Mouse (Mus musculus) stomach, embryonic 14.5 days (tissue): ENCODE results near the gene Stxbp2. TPM values are rescaled to one million over a fixed set of nuclear protein-coding genes. Genes with fewer than 3 reads are reported as not detected.

Experiments
- ATAC-seq: fragments of 200-750 bp; cut with Nextera tagmentation; 2 replicates; pipeline ENCODE4 v1.8.0; 2017; ENCODE audit warnings: low read depth, moderate TSS enrichment; ENCODE audit not compliant: insufficient number of reproducible peaks, insufficient read depth, low FRiP score
- H3K27ac ChIP-seq: fragments of 300-500 bp; sonication (generic); 2 replicates; pipeline ENCODE4 v1.5.1; 2014; ENCODE audit warnings: mild to moderate bottlenecking, low read length, moderate library complexity, mixed read lengths
- H3K27me3 ChIP-seq: fragments of 300-500 bp; sonication (generic); 2 replicates; pipeline ENCODE4 v1.6.1; 2014; ENCODE audit warnings: low read length, control low read depth, mixed read lengths; ENCODE audit not compliant: control insufficient read depth, insufficient read depth
- H3K36me3 ChIP-seq: fragments of 300-500 bp; sonication (generic); 2 replicates; pipeline ENCODE4 v1.6.1; 2014; ENCODE audit warnings: mild to moderate bottlenecking, control low read depth, low read length, moderate library complexity, mixed read lengths; ENCODE audit not compliant: control insufficient read depth, insufficient read depth
- H3K4me1 ChIP-seq: fragments of 300-500 bp; sonication (generic); 2 replicates; pipeline ENCODE4 v1.6.1; 2014; ENCODE audit warnings: low read length, control low read depth, mixed read lengths; ENCODE audit not compliant: control insufficient read depth, insufficient read depth
- H3K4me2 ChIP-seq: fragments of 300-500 bp; sonication (generic); replicated peaks from 2 replicates; pipeline ENCODE4 v1.6.1; 2014; ENCODE audit warnings: low read depth, low read length, control low read depth
- H3K4me3 ChIP-seq: fragments of 300-500 bp; sonication (generic); 2 replicates; pipeline ENCODE4 v1.5.1; 2014; ENCODE audit warnings: low read depth, low read length, control low read depth
- H3K9ac ChIP-seq: fragments of 300-500 bp; sonication (generic); replicated peaks from 2 replicates; pipeline ENCODE4 v1.6.1; 2014; ENCODE audit warnings: low read depth, mild to moderate bottlenecking, control low read depth, low read length, moderate library complexity, mixed read lengths
- H3K9me3 ChIP-seq: fragments of 300-500 bp; sonication (generic); 2 replicates; pipeline ENCODE4 v1.6.1; 2016; ENCODE audit warnings: low read depth, low read length, control low read depth; ENCODE audit not compliant: control insufficient read depth
- WGBS: fragments of 180-500 bp; shearing (Covaris S2); extraction: QIAGEN DNeasy Blood & Tissue Kit; methylation state at CpG from one replicate; pipeline ENCODE4 v1.1.7; 2014; 5-methylcytosine and 5-hydroxymethylcytosine counted together
- polyA plus RNA-seq: library from polyadenylated mRNA; unstranded; fragments of >200 nt; fragmentation: Nextera tagmentation; extraction: Ambion mirVana; gene quantifications from 2 replicates; pipeline ENCODE4 v1.2.1, GENCODE M21; 2014

Gene Stxbp2
- polyA plus RNA-seq, 1 experiment from 2014 or later = 103 TPM

GRCm38 (mm10) chr8:3647561-3647960 lies 16.8 kb downstream of the Stxbp2 start:
- Histone ChIP-seq H3K4me1 (no peaks in the 10 kb centered on the region), H3K27me3 (no peaks in the 10 kb centered on the region), H3K9ac (no peak overlapping the region), H3K4me3 (no peak overlapping the region), H3K4me2 (no peak overlapping the region), H3K27ac (no peak overlapping the region), H3K9me3 (no peaks in the 10 kb centered on the region), H3K36me3 (no peaks in the 10 kb centered on the region)
- no peak for ATAC-seq
- WGBS = 68% methylated on average over 4 of the region's 4 CpGs

DNA sequence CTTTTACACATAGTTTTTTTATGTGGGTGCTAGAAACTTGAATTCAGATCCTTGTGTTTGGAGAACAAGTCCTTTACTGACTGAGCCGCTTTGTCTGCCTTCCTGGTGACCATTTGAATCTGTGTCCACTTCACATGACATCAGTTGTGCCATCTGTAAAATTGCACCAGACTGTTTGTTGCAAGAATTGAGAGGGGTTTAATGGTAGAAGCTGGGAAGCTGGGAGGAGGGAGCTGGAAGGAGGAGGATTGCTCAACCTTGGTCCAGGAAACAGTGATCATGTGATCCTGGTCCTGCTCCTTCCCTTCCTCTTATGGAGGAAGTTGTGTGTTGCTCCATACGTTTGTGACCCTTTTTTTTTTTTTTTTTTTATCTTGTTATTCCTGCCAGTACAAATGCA lies 17.5 kb downstream of the Stxbp2 start:
- H3K27ac ChIP-seq = no peak overlapping the region
- 81% methylated on average over 2 of the region's 2 CpGs for WGBS
- no peak overlapping the region for H3K9ac ChIP-seq
- no peaks in the 10 kb centered on the region for H3K27me3 ChIP-seq
- no peaks in the 10 kb centered on the region for H3K4me1 ChIP-seq
- no peak for ATAC-seq
- H3K9me3 ChIP-seq = no peaks in the 10 kb centered on the region
- H3K4me2 ChIP-seq = no peak overlapping the region
- H3K4me3 ChIP-seq = no peak overlapping the region
- H3K36me3 ChIP-seq = no peaks in the 10 kb centered on the region

GRCm38 (mm10) chr8:3648990-3649389 lies 18.2 kb downstream of the Stxbp2 start:
- Histone ChIP-seq H3K27ac (no peak overlapping the region), H3K4me1 (no peaks in the 10 kb centered on the region), H3K9me3 (no peaks in the 10 kb centered on the region), H3K4me3 (no peak overlapping the region), H3K4me2 (no peak overlapping the region), H3K27me3 (no peaks in the 10 kb centered on the region), H3K9ac (no peak overlapping the region), H3K36me3 (no peaks in the 10 kb centered on the region)
- WGBS = 37% methylated on average over 1 of the region's 1 CpGs
- no peak for ATAC-seq

DNA sequence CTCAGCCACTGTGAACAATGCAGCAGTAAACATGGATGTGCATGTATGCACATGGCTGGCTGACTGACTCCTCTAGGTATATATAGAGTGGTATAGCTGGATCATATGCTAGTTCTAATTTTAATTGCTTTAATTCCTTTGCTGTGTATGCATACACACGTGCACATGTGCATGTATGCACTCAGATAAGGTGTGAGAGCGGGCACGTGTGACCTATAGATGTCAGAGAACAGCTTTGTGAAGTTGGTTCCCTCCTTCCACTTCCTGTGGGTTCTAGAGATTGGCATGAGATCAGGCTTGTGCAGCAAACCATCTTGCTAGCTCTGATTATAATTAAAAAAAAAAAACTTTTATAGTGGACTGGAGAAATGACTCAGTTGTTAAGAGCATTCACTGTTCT lies 22.1 kb downstream of the Stxbp2 start:
- WGBS = 63% methylated on average over 3 of the region's 3 CpGs
- ATAC-seq = no peak

DNA sequence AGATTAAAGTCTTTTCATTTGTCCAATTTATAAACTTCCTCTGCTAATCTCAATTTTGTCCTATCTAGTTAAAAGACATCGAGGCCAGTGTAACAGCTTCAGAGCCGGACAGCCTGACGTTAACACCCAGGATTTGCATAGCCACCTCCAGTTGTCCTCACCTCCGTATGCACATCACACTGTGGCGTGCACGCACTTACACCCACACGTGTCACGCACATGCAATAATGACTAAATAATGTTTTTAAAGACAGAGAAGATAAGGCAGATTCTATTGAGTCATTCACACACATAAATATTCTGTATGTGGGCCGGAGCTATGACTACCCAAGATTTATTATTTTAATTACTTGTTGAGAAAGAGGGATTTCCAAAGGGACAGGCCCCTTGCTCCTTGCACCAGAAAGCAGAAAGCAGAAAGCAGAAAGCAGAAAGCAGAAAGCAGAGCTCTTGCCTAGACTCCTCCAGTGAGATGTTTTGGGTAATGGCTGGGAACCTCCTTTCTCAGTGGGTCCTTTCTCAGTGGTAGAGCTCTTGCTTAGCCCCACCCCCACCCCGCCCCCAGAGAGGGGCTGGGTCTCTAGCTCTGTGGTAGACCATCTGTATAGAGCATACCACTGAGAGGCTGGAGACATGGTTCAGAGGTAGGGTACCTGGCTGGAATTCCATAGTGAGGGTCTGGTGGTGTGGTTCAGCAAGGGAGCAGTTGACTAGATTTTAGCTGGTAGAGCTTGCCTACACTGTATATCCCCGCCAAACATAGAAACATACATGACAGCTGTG lies 24.2 kb downstream of the Stxbp2 start:
- Histone ChIP-seq H3K4me2 (no peak overlapping the region), H3K4me3 (no peak overlapping the region), H3K27ac (no peak overlapping the region), H3K4me1 (no peaks in the 10 kb centered on the region), H3K9ac (no peak overlapping the region), H3K9me3 (no peaks in the 10 kb centered on the region), H3K36me3 (no peaks in the 10 kb centered on the region), H3K27me3 (no peaks in the 10 kb centered on the region)
- WGBS = 68% methylated on average over 11 of the region's 11 CpGs
- no peak for ATAC-seq

More for the DNA sequence above, 22.1 kb downstream of the Stxbp2 start:
- Histone ChIP-seq H3K27me3 (no peaks in the 10 kb centered on the region), H3K4me2 (no peak overlapping the region), H3K27ac (no peak overlapping the region), H3K9ac (no peak overlapping the region), H3K36me3 (no peaks in the 10 kb centered on the region), H3K4me1 (no peaks in the 10 kb centered on the region), H3K9me3 (no peaks in the 10 kb centered on the region), H3K4me3 (no peak overlapping the region)

- H3K27me3 ChIP-seq = no peaks in the 10 kb centered on the region
- H3K4me2 ChIP-seq = no peak within 1 kb of the TSS
- no peak within 1 kb of the TSS for H3K9ac ChIP-seq
- H3K36me3 ChIP-seq = no peaks in the 10 kb centered on the region
- no peak for ATAC-seq
- H3K4me1 ChIP-seq = no peaks in the 10 kb centered on the region
- H3K4me3 ChIP-seq = no peak within 1 kb of the TSS
- no peaks in the 10 kb centered on the region for H3K9me3 ChIP-seq
- WGBS = 66% methylated on average over 3 of the region's 3 CpGs
- no peak within 1 kb of the TSS for H3K27ac ChIP-seq
Observed at GRCm38 (mm10) chr8:3655526-3655925, 24.8 kb downstream of the Stxbp2 start, which contains the start of gene Retn. Retn (plus strand) TSS chr8:3655770.

DNA sequence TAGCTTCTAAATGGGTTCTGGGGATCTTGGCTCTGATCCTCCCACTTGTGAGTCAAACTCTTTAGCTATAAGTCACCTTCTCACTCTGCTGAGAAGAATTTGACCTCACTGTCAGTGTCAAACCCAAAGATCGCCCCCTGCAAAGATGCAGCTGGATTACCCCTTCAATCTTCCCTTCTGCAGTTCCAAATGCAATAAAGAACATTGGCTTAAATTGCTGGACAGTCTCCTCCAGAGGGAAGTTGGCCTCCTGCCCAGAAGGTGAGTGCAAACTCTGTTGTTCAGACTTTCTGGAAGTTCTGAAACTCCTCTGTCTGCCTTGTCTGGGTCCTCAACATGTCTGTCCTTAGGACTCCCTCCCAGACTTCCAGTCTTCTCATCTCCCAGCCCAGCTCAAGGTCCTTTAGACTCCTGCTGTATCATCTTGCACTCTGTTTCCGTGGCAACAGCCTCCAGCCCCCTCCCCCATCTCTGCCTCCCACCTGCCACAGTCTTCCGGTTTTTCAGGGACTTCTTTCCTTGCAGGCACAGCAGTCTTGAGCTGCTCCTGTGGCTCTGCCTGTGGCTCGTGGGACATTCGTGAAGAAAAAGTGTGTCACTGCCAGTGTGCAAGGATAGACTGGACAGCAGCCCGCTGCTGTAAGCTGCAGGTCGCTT lies 26.1 kb downstream of the Stxbp2 start:
- no peak overlapping the region for H3K27ac ChIP-seq
- 27% methylated on average over 7 of the region's 7 CpGs for WGBS
- H3K4me3 ChIP-seq = no peak overlapping the region
- H3K36me3 ChIP-seq = no peaks in the 10 kb centered on the region
- ATAC-seq = no peak; the same call in 1 of the 2 replicates
- no peak overlapping the region for H3K9ac ChIP-seq
- H3K4me1 ChIP-seq = no peaks in the 10 kb centered on the region
- no peaks in the 10 kb centered on the region for H3K9me3 ChIP-seq
- H3K4me2 ChIP-seq = no peak overlapping the region
- no peaks in the 10 kb centered on the region for H3K27me3 ChIP-seq

DNA sequence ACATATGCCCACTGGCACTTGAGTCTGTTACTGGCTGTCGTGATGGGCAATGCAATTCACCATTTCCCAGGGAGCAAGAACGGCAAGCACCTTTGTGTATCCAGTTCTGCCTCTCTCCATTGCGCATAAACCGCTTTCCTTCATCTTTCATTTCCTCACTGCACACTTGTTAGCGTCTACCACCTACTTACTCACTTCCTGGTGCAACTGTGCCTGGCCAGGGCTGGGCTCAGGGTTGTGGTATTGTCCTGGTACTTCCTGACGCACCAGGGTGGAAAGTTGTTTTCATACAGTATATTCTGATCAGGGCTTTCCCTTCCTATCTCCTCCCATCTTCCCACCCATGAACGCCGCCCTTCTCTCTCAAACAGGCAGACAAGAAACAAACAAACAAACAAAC lies 30.1 kb downstream of the Stxbp2 start:
- no peaks in the 10 kb centered on the region for H3K36me3 ChIP-seq
- no peak overlapping the region for H3K9ac ChIP-seq
- H3K4me3 ChIP-seq = no peak overlapping the region
- H3K27me3 ChIP-seq = no peaks in the 10 kb centered on the region
- WGBS = 78% methylated on average over 8 of the region's 8 CpGs
- H3K4me2 ChIP-seq = no peak overlapping the region
- H3K4me1 ChIP-seq = no peaks in the 10 kb centered on the region
- ATAC-seq = no peak
- H3K9me3 ChIP-seq = no peaks in the 10 kb centered on the region
- H3K27ac ChIP-seq = no peak overlapping the region
